Mouse (Mus musculus): Measurements from ENCODE around the gene Bag1. TPM values are rescaled to one million over a fixed set of nuclear protein-coding genes. Genes with fewer than 3 reads are reported as not detected.

Gene Bag1
- total RNA-seq, 2 experiments from 2014 or later = 247 to 264 TPM

DNA sequence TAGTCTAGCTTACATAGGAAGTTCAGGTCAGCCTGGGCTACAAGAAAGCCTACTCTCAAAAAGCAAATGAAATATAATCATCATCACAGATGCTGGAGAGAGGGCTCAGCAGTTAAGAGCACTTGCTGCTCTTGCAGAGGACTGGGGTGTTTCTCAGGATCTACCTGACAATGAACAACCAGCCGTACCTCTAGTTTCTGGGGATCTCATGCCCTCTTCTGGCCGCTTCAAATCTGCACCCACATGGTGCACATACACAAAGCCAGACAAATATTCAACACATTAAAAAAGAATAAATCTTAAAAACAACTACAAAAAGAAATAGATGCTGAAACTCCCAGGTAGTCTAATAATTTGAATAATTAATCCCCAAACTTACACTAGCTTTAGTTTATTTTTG is 52.4 kb downstream of the Bag1 start:
- intact Hi-C loops (cut with DNase I) = no loop called here
- no peak for DNase-seq (ENCODE audit: low spot score)

DNA sequence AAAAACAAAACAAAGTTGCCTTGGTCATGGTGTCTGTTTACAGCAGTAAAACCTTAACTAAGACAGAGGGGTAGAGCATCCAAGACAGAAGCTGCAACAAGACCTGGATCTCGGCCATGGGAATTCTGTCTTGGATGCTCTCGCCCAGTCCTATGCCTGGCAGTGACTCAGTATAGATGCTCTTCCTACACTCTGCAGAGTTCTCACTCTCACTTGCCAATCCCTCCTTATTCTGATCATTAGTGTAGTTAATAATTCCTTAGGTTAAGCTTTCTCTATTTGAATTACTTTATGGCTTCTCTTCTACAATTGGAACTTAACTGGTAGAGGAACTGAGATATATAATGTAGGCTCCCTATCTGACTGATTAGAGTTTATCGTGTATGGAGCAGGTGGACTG is 53.0 kb downstream of the Bag1 start:
- intact Hi-C loops (cut with DNase I) = no loop called here
- DNase-seq (ENCODE audit: low spot score) = no peak

DNA sequence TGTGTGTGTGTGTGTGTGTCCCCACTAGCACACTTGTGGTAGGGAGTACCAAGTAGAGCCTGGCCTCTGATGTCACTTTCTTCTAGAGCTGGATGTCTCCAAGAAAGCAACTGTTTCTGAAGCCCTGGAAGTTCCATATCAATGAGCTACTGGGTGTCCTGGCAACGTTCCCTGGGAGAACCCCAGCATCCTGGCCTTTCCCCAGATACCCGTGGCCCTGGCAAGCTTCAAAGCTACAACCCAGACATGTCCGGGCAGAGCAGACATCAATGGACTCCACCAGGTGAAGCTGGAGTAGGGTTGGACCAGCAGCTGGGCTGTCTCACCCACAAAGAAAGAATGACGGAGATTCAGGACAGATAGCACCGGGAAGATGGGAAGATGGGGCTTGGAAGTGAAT is 56.9 kb downstream of the Bag1 start:
- DNase-seq (ENCODE audit: low spot score) = no peak
- intact Hi-C loops (cut with DNase I) = no loop called here

DNA sequence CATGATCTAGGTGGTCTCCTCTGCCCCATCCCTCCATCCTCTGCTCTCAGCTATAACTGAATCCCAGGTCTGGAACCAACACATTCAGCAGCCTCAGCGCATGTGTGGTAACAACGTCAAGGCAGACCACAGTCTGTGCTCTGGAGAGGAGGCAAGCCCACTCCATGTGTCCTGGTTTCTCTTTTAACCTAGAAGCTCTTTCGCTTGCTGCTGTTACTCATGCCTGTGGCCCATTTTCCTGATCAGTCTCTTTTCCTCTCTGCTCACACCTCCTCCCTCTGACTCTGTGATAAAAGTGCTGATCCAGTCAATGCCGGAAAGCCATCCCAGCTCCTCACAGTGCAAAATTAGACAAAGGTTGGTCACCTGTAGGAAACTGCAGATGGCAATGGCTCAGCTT is 58.1 kb downstream of the Bag1 start:
- intact Hi-C loops (cut with DNase I) = no loop called here
- no peak for DNase-seq (ENCODE audit: low spot score)

DNA sequence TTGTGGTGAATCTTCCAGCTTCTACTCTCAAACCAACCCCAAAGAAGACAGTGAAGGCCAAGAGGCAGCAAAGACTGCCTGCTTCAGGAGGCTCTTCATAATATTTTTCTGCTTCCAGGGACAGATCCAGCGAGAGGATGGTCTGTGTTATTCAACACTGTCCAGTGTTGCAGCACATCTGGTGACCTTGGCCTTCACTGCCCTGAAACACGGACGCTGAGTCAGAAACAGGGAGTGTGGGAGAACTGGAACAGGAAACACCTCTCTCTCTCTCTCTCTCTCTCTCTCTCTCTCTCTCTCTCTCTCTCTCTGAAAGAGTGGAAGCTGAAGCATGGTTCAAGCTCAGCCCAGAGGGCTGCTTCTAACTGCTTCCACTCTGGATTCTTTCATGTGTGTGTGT is 58.8 kb downstream of the Bag1 start:
- DNase-seq (ENCODE audit: low spot score) = no peak
- intact Hi-C loops (cut with DNase I) = no loop called here

DNA sequence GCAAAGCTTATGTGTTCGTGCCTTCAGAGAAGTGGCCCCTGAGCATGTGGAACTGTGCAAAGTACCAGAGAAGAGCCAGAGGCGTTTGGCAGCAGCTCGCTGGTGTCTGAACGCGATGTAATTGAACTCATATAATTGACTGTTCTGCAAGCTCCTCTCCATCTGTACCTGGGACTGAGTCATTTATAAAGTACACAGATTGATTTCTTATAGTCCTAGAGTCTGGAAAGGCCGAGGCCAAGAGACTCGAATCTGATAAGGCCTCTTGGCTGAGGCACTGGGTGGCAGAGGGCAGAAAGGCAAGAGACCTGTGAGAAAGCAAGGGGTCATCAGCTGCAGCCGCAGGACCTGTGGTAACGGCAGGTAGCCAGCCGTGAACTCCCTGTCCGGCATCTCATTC is 59.3 kb downstream of the Bag1 start:
- intact Hi-C loops (cut with DNase I) = no loop called here
- no peak for DNase-seq (ENCODE audit: low spot score)

Small RNA genes lying within 50 kb of the gene (microRNA-seq; reads per million reads assigned to microRNA genes)
- not detected for gene Mir3094

Other genes starting within 250 kb of the Bag1 start
- 10 to 100 TPM; 14.0 to 15.2 TPM for gene Aptx, start 245.1 kb downstream of the Bag1 start, total RNA-seq (2021)
- gene Dnaja1, start 226.1 kb downstream of the Bag1 start, total RNA-seq (2021) = 100 to 1,000 TPM in 1 of 2 experiments, 10 to 100 TPM in 1; 62.4 to 109 TPM
- 10 to 100 TPM; 31.5 to 31.8 TPM for gene Smu1, start 190.4 kb downstream of the Bag1 start, total RNA-seq (2021)
- 10 to 100 TPM; 58.2 to 70.4 TPM for gene B4galt1, start 94.3 kb downstream of the Bag1 start, total RNA-seq (2021)
- gene Spink4, start 28.2 kb downstream of the Bag1 start, total RNA-seq (2021) = under 1 TPM in 1 of 2 experiments, not detected in 1; 0.78 TPM
- 10 to 100 TPM; 33.7 to 35.9 TPM for gene Chmp5, start 113 bp upstream of the Bag1 start, total RNA-seq (2021)
- gene Nfx1, start 22.6 kb upstream of the Bag1 start, total RNA-seq (2021) = 10 to 100 TPM; 20.1 to 21.3 TPM
- gene Aqp7, start 99.8 kb upstream of the Bag1 start, total RNA-seq (2021) = 10 to 100 TPM; 31.8 to 33.7 TPM
- not detected for gene Aqp3, start 149.9 kb upstream of the Bag1 start, total RNA-seq (2021)
- gene Nol6, start 176.2 kb upstream of the Bag1 start, total RNA-seq (2021) = 10 to 100 TPM; 14.5 to 15.3 TPM
- gene Ube2r2, start 187.4 kb upstream of the Bag1 start, total RNA-seq (2021) = 100 to 1,000 TPM; 121 to 131 TPM

All from heart, postnatal 25 days (tissue).